Mouse (Mus musculus) adipocyte (in vitro differentiated cells): ENCODE measurements around the gene Fam189a1.

ENCODE experiments used
- DNase-seq: peaks from one replicate; pipeline ENCODE4 v3.0.0-alpha.2; 2016; ENCODE audit warnings: low spot score

The Fam189a1 gene

GRCm38 (mm10) chr7:64949910-64950770, 206.2 kb downstream of the Fam189a1 start:
- peak; percentile 44 for DNase-seq

GRCm38 (mm10) chr7:64949465-64949864, 206.9 kb downstream of the Fam189a1 start:
- no peak for DNase-seq

GRCm38 (mm10) chr7:64944686-64945085, 211.7 kb downstream of the Fam189a1 start:
- no peak for DNase-seq

- DNase-seq, result no peak
Observed at GRCm38 (mm10) chr7:64944175-64944574, 212.2 kb downstream of the Fam189a1 start.

- DNase-seq, result no peak
Observed at GRCm38 (mm10) chr7:64936927-64937326, 219.4 kb downstream of the Fam189a1 start.

- no peak for DNase-seq
Observed at GRCm38 (mm10) chr7:64934115-64934514, 222.3 kb downstream of the Fam189a1 start.

GRCm38 (mm10) chr7:64930980-64931379, 225.4 kb downstream of the Fam189a1 start:
- no peak for DNase-seq

GRCm38 (mm10) chr7:64923918-64924317, 232.5 kb downstream of the Fam189a1 start:
- DNase-seq, result no peak

GRCm38 (mm10) chr7:64921189-64921588, 235.2 kb downstream of the Fam189a1 start:
- no peak for DNase-seq

- no peak for DNase-seq
Observed at GRCm38 (mm10) chr7:64920735-64921134, 235.6 kb downstream of the Fam189a1 start.

GRCm38 (mm10) chr7:64916654-64917053, 239.7 kb downstream of the Fam189a1 start:
- DNase-seq, result no peak

- no peak for DNase-seq
Observed at GRCm38 (mm10) chr7:64915121-64915520, 241.2 kb downstream of the Fam189a1 start.

- no peak for DNase-seq
Observed at GRCm38 (mm10) chr7:64911945-64912344, 244.4 kb downstream of the Fam189a1 start.

GRCm38 (mm10) chr7:64910208-64910607, 246.2 kb downstream of the Fam189a1 start:
- DNase-seq, result no peak

GRCm38 (mm10) chr7:64906955-64907354, 249.4 kb downstream of the Fam189a1 start:
- no peak for DNase-seq

- no peak for DNase-seq
Observed at GRCm38 (mm10) chr7:64905506-64905905, 250.9 kb downstream of the Fam189a1 start.

GRCm38 (mm10) chr7:64900249-64900648, 256.1 kb downstream of the Fam189a1 start:
- no peak for DNase-seq

- DNase-seq, result no peak
Observed at GRCm38 (mm10) chr7:64896587-64896986, 259.8 kb downstream of the Fam189a1 start.

GRCm38 (mm10) chr7:64895685-64896101, 260.7 kb downstream of the Fam189a1 start:
- DNase-seq, result no peak

GRCm38 (mm10) chr7:64891139-64891538, 265.2 kb downstream of the Fam189a1 start:
- peak; percentile 35 for DNase-seq

GRCm38 (mm10) chr7:64889919-64890318, 266.5 kb downstream of the Fam189a1 start:
- peak; percentile 83 for DNase-seq

- no peak for DNase-seq
Observed at GRCm38 (mm10) chr7:64884187-64884862, 272.0 kb downstream of the Fam189a1 start.

GRCm38 (mm10) chr7:64882243-64882642, 274.1 kb downstream of the Fam189a1 start:
- no peak for DNase-seq
